Mouse (Mus musculus) liver, embryonic 13.5 days (tissue): Measurements from ENCODE around the gene Pald1. TPM values are rescaled to one million over a fixed set of nuclear protein-coding genes. Genes with fewer than 3 reads are reported as not detected.

Source experiments
- ATAC-seq: fragments of 200-750 bp; cut with Nextera tagmentation; 2 replicates; pipeline ENCODE4 v1.8.0; 2017; ENCODE audit warnings: low read depth, mild to moderate bottlenecking, moderate number of reproducible peaks, moderate library complexity
- DNase-seq: peaks from one replicate; pipeline ENCODE4 v3.0.0; 2022
- H3K27ac ChIP-seq: fragments of 300-500 bp; sonication (generic); 2 replicates; pipeline ENCODE4 v1.5.1; 2015; ENCODE audit warnings: moderate library complexity, mild to moderate bottlenecking, inconsistent platforms
- H3K27me3 ChIP-seq: fragments of 300-500 bp; sonication (generic); 2 replicates; pipeline ENCODE4 v1.6.1; 2015; ENCODE audit warnings: mild to moderate bottlenecking, inconsistent platforms
- H3K36me3 ChIP-seq: fragments of 300-500 bp; sonication (generic); 2 replicates; pipeline ENCODE4 v1.6.1; 2015; ENCODE audit warnings: mild to moderate bottlenecking, inconsistent platforms
- H3K4me1 ChIP-seq: fragments of 300-500 bp; sonication (generic); replicated peaks from 2 replicates; pipeline ENCODE4 v1.6.1; 2015; ENCODE audit warnings: inconsistent platforms
- H3K4me2 ChIP-seq: fragments of 300-500 bp; sonication (generic); 2 replicates; pipeline ENCODE4 v1.6.1; 2015; ENCODE audit warnings: inconsistent platforms, mild to moderate bottlenecking, moderate library complexity
- H3K4me3 ChIP-seq: fragments of 300-500 bp; sonication (generic); replicated peaks from 2 replicates; pipeline ENCODE4 v1.5.1; 2015; ENCODE audit warnings: mild to moderate bottlenecking, inconsistent platforms
- H3K9ac ChIP-seq: fragments of 300-500 bp; sonication (generic); 2 replicates; pipeline ENCODE4 v1.6.1; 2015; ENCODE audit warnings: mild to moderate bottlenecking, inconsistent platforms
- H3K9me3 ChIP-seq: fragments of 300-500 bp; sonication (generic); replicated peaks from 2 replicates; pipeline ENCODE4 v1.6.1; 2016; ENCODE audit warnings: inconsistent platforms
- WGBS: fragments of 180-500 bp; shearing (Covaris S2); methylation state at CpG from one replicate; pipeline ENCODE4 v1.1.7; 2015; ENCODE audit not compliant: insufficient replicate concordance; 5-methylcytosine and 5-hydroxymethylcytosine counted together
- polyA plus RNA-seq: library from polyadenylated mRNA; unstranded; fragments of >200 nt; fragmentation: Nextera tagmentation; extraction: Ambion mirVana; gene quantifications from 2 replicates; pipeline ENCODE4 v1.2.1, GENCODE M21; 2015

The Pald1 gene
- polyA plus RNA-seq, 1 experiment from 2014 or later = 6.1 TPM

GRCm38 (mm10) chr10:61418131-61418900, 35.0 kb upstream of the Pald1 start:
- Histone ChIP-seq H3K36me3 (no peaks in the 10 kb centered on the region), H3K4me3 (peak overlapping the region; percentile 53), H3K27me3 (peaks cover 60% of the 10 kb centered on the region), H3K4me1 (peaks cover 68% of the 10 kb centered on the region), H3K9me3 (no peaks in the 10 kb centered on the region), H3K4me2 (peak overlapping the region; percentile 68), H3K9ac (peak overlapping the region; percentile 49), H3K27ac (no peak overlapping the region)
- 2% methylated on average over 50 of the region's 50 CpGs for WGBS
- no peak for ATAC-seq
- no peak for DNase-seq

GRCm38 (mm10) chr10:61417672-61418071, 34.3 kb upstream of the Pald1 start, which contains the start of gene Nodal:
Nodal (plus strand) TSS chr10:61417972.
- H3K27me3 ChIP-seq = peaks cover 60% of the 10 kb centered on the region
- H3K4me1 ChIP-seq = peaks cover 70% of the 10 kb centered on the region
- peak within 1 kb of the TSS; percentile 53 for H3K4me3 ChIP-seq
- peak within 1 kb of the TSS; percentile 49 for H3K9ac ChIP-seq
- peak within 1 kb of the TSS; percentile 68 for H3K4me2 ChIP-seq
- ATAC-seq (no peak), DNase-seq (no peak)
- H3K36me3 ChIP-seq = no peaks in the 10 kb centered on the region
- H3K27ac ChIP-seq = no peak within 1 kb of the TSS
- H3K9me3 ChIP-seq = no peaks in the 10 kb centered on the region
- 25% methylated on average over 10 of the region's 10 CpGs for WGBS

- H3K9me3 ChIP-seq = no peaks in the 10 kb centered on the region
- no peak overlapping the region for H3K4me2 ChIP-seq
- no peaks in the 10 kb centered on the region for H3K36me3 ChIP-seq
- no peak for DNase-seq
- H3K4me1 ChIP-seq = peaks cover 77% of the 10 kb centered on the region
- no peak overlapping the region for H3K9ac ChIP-seq
- H3K27ac ChIP-seq = no peak overlapping the region
- H3K4me3 ChIP-seq = no peak overlapping the region
- H3K27me3 ChIP-seq = peaks cover 60% of the 10 kb centered on the region
- no peak for ATAC-seq
- 43% methylated on average over 2 of the region's 2 CpGs for WGBS
These were observed 33.7 kb upstream of the Pald1 start for GRCm38 (mm10) chr10:61417046-61417445.

- Histone ChIP-seq H3K27me3 (peaks cover 60% of the 10 kb centered on the region), H3K9ac (no peak overlapping the region), H3K9me3 (no peaks in the 10 kb centered on the region), H3K27ac (no peak overlapping the region), H3K4me3 (no peak overlapping the region), H3K4me1 (peaks cover 81% of the 10 kb centered on the region), H3K4me2 (no peak overlapping the region), H3K36me3 (no peaks in the 10 kb centered on the region)
- WGBS = 66% methylated on average over 7 of the region's 7 CpGs
- ATAC-seq (no peak), DNase-seq (no peak)
These were observed 33.2 kb upstream of the Pald1 start for GRCm38 (mm10) chr10:61416561-61416960.

GRCm38 (mm10) chr10:61415890-61416289, 32.6 kb upstream of the Pald1 start:
- ATAC-seq (no peak), DNase-seq (no peak)
- no peak overlapping the region for H3K4me3 ChIP-seq
- H3K9me3 ChIP-seq = no peaks in the 10 kb centered on the region
- no peaks in the 10 kb centered on the region for H3K36me3 ChIP-seq
- H3K9ac ChIP-seq = no peak overlapping the region
- WGBS = 37% methylated on average over 8 of the region's 8 CpGs
- no peak overlapping the region for H3K4me2 ChIP-seq
- no peak overlapping the region for H3K27ac ChIP-seq
- peaks cover 55% of the 10 kb centered on the region for H3K27me3 ChIP-seq
- peaks cover 88% of the 10 kb centered on the region for H3K4me1 ChIP-seq

GRCm38 (mm10) chr10:61415240-61415639, 31.9 kb upstream of the Pald1 start:
- ATAC-seq (no peak), DNase-seq (no peak)
- H3K9me3 ChIP-seq = no peaks in the 10 kb centered on the region
- H3K27me3 ChIP-seq = peaks cover 48% of the 10 kb centered on the region
- WGBS = 67% methylated on average over 3 of the region's 3 CpGs
- H3K27ac ChIP-seq = peak overlapping the region; percentile 98
- no peak overlapping the region for H3K4me3 ChIP-seq
- peaks cover 89% of the 10 kb centered on the region for H3K4me1 ChIP-seq
- H3K36me3 ChIP-seq = no peaks in the 10 kb centered on the region
- no peak overlapping the region for H3K9ac ChIP-seq
- H3K4me2 ChIP-seq = no peak overlapping the region

GRCm38 (mm10) chr10:61412910-61413625, 29.7 kb upstream of the Pald1 start:
- no peaks in the 10 kb centered on the region for H3K9me3 ChIP-seq
- H3K4me2 ChIP-seq = peak overlapping the region; percentile 64
- peak overlapping the region; percentile 73 for H3K9ac ChIP-seq
- H3K36me3 ChIP-seq = no peaks in the 10 kb centered on the region
- peak overlapping the region; percentile 40 for H3K4me3 ChIP-seq
- peak overlapping the region; percentile 98 for H3K27ac ChIP-seq
- WGBS = 3% methylated on average over 21 of the region's 21 CpGs
- peak; percentile 75 for DNase-seq
- peak; percentile 93 for ATAC-seq
- peaks cover 27% of the 10 kb centered on the region for H3K27me3 ChIP-seq
- peaks cover 79% of the 10 kb centered on the region for H3K4me1 ChIP-seq

GRCm38 (mm10) chr10:61410193-61410592, 26.9 kb upstream of the Pald1 start:
- WGBS = 53% methylated on average over 9 of the region's 9 CpGs
- H3K4me1 ChIP-seq = peaks cover 60% of the 10 kb centered on the region

GRCm38 (mm10) chr10:61409776-61410175, 26.4 kb upstream of the Pald1 start:
- Histone ChIP-seq H3K4me3 (no peak overlapping the region), H3K9me3 (0 out of 2 replicates have a peak, but pooled peaks cover 3% of the 10 kb centered on the region), H3K4me2 (no peak overlapping the region), H3K27ac (peak overlapping the region; percentile 35), H3K9ac (no peak overlapping the region), H3K27me3 (peaks cover 12% of the 10 kb centered on the region), H3K4me1 (peaks cover 56% of the 10 kb centered on the region), H3K36me3 (no peaks in the 10 kb centered on the region)
- DNase-seq (no peak), ATAC-seq (no peak)
- 30% methylated on average over 4 of the region's 4 CpGs for WGBS

More at GRCm38 (mm10) chr10:61410193-61410592, 26.9 kb upstream of the Pald1 start:
- no peak for DNase-seq
- no peak for ATAC-seq
- 0 out of 2 replicates have a peak, but pooled peaks cover 3% of the 10 kb centered on the region for H3K9me3 ChIP-seq
- peaks cover 12% of the 10 kb centered on the region for H3K27me3 ChIP-seq
- no peaks in the 10 kb centered on the region for H3K36me3 ChIP-seq
- no peak overlapping the region for H3K4me2 ChIP-seq
- H3K27ac ChIP-seq = 0 out of 2 replicates have a peak overlapping the region, but pooled peaks have one; percentile 35
- H3K9ac ChIP-seq = no peak overlapping the region
- no peak overlapping the region for H3K4me3 ChIP-seq

GRCm38 (mm10) chr10:61405958-61406357, 22.6 kb upstream of the Pald1 start:
- no peak overlapping the region for H3K4me3 ChIP-seq

GRCm38 (mm10) chr10:61402911-61403310, 19.6 kb upstream of the Pald1 start:
- H3K4me2 ChIP-seq = no peak overlapping the region
- peaks cover 3% of the 10 kb centered on the region; the same call in 1 of the 2 replicates for H3K4me1 ChIP-seq
- H3K9me3 ChIP-seq = 0 out of 2 replicates have a peak, but pooled peaks cover 3% of the 10 kb centered on the region
- 72% methylated on average over 2 of the region's 2 CpGs for WGBS
- H3K4me3 ChIP-seq = no peak overlapping the region
- H3K27me3 ChIP-seq = peaks cover 12% of the 10 kb centered on the region
- H3K9ac ChIP-seq = no peak overlapping the region
- no peak overlapping the region for H3K27ac ChIP-seq
- DNase-seq (no peak), ATAC-seq (no peak)
- H3K36me3 ChIP-seq = no peaks in the 10 kb centered on the region

More at GRCm38 (mm10) chr10:61405958-61406357, 22.6 kb upstream of the Pald1 start:
- ATAC-seq (no peak), DNase-seq (no peak)
- Histone ChIP-seq H3K4me1 (peaks cover 17% of the 10 kb centered on the region), H3K27me3 (peaks cover 12% of the 10 kb centered on the region), H3K27ac (no peak overlapping the region), H3K9me3 (0 out of 2 replicates have a peak, but pooled peaks cover 3% of the 10 kb centered on the region), H3K9ac (no peak overlapping the region), H3K36me3 (no peaks in the 10 kb centered on the region), H3K4me2 (no peak overlapping the region)
- 28% methylated on average over 10 of the region's 10 CpGs for WGBS
